Mouse (Mus musculus): Measurements from ENCODE around the gene Pla2g1b. TPM values are rescaled to one million over a fixed set of nuclear protein-coding genes. Genes with fewer than 3 reads are reported as not detected.
A peak's percentile ranks its signal among the peaks of the same experiment; 100 is the strongest.

Pla2g1b gene
- polyA plus RNA-seq, 1 experiment from 2014 or later = not detected

- Histone ChIP-seq H3K4me2 (replicated peaks) (0 out of 2 replicates have a peak overlapping the region, but pooled peaks have one; percentile 14), H3K27me3 (no peaks in the 10 kb centered on the region), H3K27ac (peak overlapping the region; percentile 84), H3K4me1 (peaks cover 63% of the 10 kb centered on the region), H3K36me3 (peaks cover 21% of the 10 kb centered on the region; the same call in 1 of the 2 replicates), H3K9me3 (no peaks in the 10 kb centered on the region), H3K4me3 (no peak overlapping the region), H3K9ac (no peak overlapping the region)
- no peak for ATAC-seq (ENCODE audit: low FRiP score, low read depth)
- 67% methylated on average over 4 of the region's 4 CpGs for WGBS
These were observed 56.5 kb downstream of the Pla2g1b start for GRCm38 (mm10) chr5:115522531-115522930.

- H3K27me3 ChIP-seq = no peaks in the 10 kb centered on the region
- H3K27ac ChIP-seq = peak overlapping the region; percentile 84
These were observed 57.0 kb downstream of the Pla2g1b start for GRCm38 (mm10) chr5:115522981-115523499.

GRCm38 (mm10) chr5:115523971-115524370 lies 57.9 kb downstream of the Pla2g1b start:
- peaks cover 67% of the 10 kb centered on the region for H3K4me1 ChIP-seq
- H3K4me3 ChIP-seq = peak overlapping the region; percentile 20
- H3K36me3 ChIP-seq = peaks cover 11% of the 10 kb centered on the region; the same call in 1 of the 2 replicates
- H3K4me2 ChIP-seq (replicated peaks) = peak overlapping the region; percentile 56
- no peaks in the 10 kb centered on the region for H3K9me3 ChIP-seq
- peak; percentile 69 for ATAC-seq (ENCODE audit: low FRiP score, low read depth)
- 3% methylated on average over 15 of the region's 15 CpGs for WGBS
- peak overlapping the region; percentile 79 for H3K27ac ChIP-seq
- no peaks in the 10 kb centered on the region for H3K27me3 ChIP-seq
- H3K9ac ChIP-seq = peak overlapping the region; percentile 45; the same call in 1 of the 2 replicates

More at GRCm38 (mm10) chr5:115522981-115523499, 57.0 kb downstream of the Pla2g1b start:
- no peak overlapping the region for H3K4me2 ChIP-seq (replicated peaks)
- H3K4me3 ChIP-seq = no peak overlapping the region
- no peaks in the 10 kb centered on the region for H3K9me3 ChIP-seq
- H3K36me3 ChIP-seq = peaks cover 19% of the 10 kb centered on the region; the same call in 1 of the 2 replicates
- 69% methylated on average over 15 of the region's 15 CpGs for WGBS
- H3K4me1 ChIP-seq = peaks cover 63% of the 10 kb centered on the region
- ATAC-seq (ENCODE audit: low FRiP score, low read depth) = no peak
- H3K9ac ChIP-seq = peak overlapping the region; percentile 19; the same call in 1 of the 2 replicates

Other genes with a start within 250 kb of the Pla2g1b start
- 83.6 and 93.9 TPM in 2 replicates for gene Pop5, start 230.4 kb upstream of the Pla2g1b start, polyA plus RNA-seq (2015; fragmentation: Nextera tagmentation; extraction: Ambion mirVana)
- 141 and 144 TPM in 2 replicates for gene Rnf10, start 193.4 kb upstream of the Pla2g1b start, polyA plus RNA-seq (2015; fragmentation: Nextera tagmentation; extraction: Ambion mirVana)
- gene Coq5, start 186.6 kb upstream of the Pla2g1b start, polyA plus RNA-seq (2015; fragmentation: Nextera tagmentation; extraction: Ambion mirVana) = 41.8 and 43.6 TPM in 2 replicates
- 1,815 and 1,838 TPM in 2 replicates for gene Dynll1, start 165.3 kb upstream of the Pla2g1b start, polyA plus RNA-seq (2015; fragmentation: Nextera tagmentation; extraction: Ambion mirVana)
- gene Srsf9, start 139.1 kb upstream of the Pla2g1b start, polyA plus RNA-seq (2015; fragmentation: Nextera tagmentation; extraction: Ambion mirVana) = 314 and 331 TPM in 2 replicates
- 25.7 and 28.3 TPM in 2 replicates for gene Gatc, start 125.1 kb upstream of the Pla2g1b start, polyA plus RNA-seq (2015; fragmentation: Nextera tagmentation; extraction: Ambion mirVana)
- 58.8 and 62.1 TPM in 2 replicates for gene Triap1, start 125.0 kb upstream of the Pla2g1b start, polyA plus RNA-seq (2015; fragmentation: Nextera tagmentation; extraction: Ambion mirVana)
- gene Cox6a1, start 117.3 kb upstream of the Pla2g1b start, polyA plus RNA-seq (2015; fragmentation: Nextera tagmentation; extraction: Ambion mirVana) = 677 and 710 TPM in 2 replicates
- 18.2 and 18.4 TPM in 2 replicates for gene Msi1, start 36.7 kb upstream of the Pla2g1b start, polyA plus RNA-seq (2015; fragmentation: Nextera tagmentation; extraction: Ambion mirVana)
- 25.8 and 27.5 TPM in 2 replicates for gene Sirt4, start 18.5 kb downstream of the Pla2g1b start, polyA plus RNA-seq (2015; fragmentation: Nextera tagmentation; extraction: Ambion mirVana)
- 46.9 and 54.0 TPM in 2 replicates for gene Pxn, start 40.4 kb downstream of the Pla2g1b start, polyA plus RNA-seq (2015; fragmentation: Nextera tagmentation; extraction: Ambion mirVana)
- gene Rplp0, start 93.2 kb downstream of the Pla2g1b start, polyA plus RNA-seq (2015; fragmentation: Nextera tagmentation; extraction: Ambion mirVana) = 1,446 and 1,459 TPM in 2 replicates
- 46.1 and 48.2 TPM in 2 replicates for gene Gcn1l1, start 99.0 kb downstream of the Pla2g1b start, polyA plus RNA-seq (2015; fragmentation: Nextera tagmentation; extraction: Ambion mirVana)
- gene Rab35, start 165.6 kb downstream of the Pla2g1b start, polyA plus RNA-seq (2015; fragmentation: Nextera tagmentation; extraction: Ambion mirVana) = 14.5 and 15.2 TPM in 2 replicates

Measured in limb, embryonic 13.5 days (tissue).